Mouse (Mus musculus): ENCODE data around the gene Tnfsf12. TPM values are rescaled to one million over a fixed set of nuclear protein-coding genes. Genes with fewer than 3 reads are reported as not detected.

The Tnfsf12 gene
- polyA plus RNA-seq, 1 experiment from 2014 or later: 1.2 TPM

- no peak overlapping the region for H3K27ac ChIP-seq
These were observed 10.7 kb downstream of the Tnfsf12 start for GRCm38 (mm10) chr11:69684936-69685335.

GRCm38 (mm10) chr11:69684128-69684745 lies 11.4 kb downstream of the Tnfsf12 start:
- Histone ChIP-seq H3K4me3 (replicated peaks) (no peak overlapping the region), H3K4me2 (replicated peaks) (no peak overlapping the region), H3K36me3 (peaks cover 9% of the 10 kb centered on the region), H3K27ac (no peak overlapping the region), H3K9ac (replicated peaks) (no peak overlapping the region), H3K4me1 (replicated peaks) (peaks cover 38% of the 10 kb centered on the region), H3K9me3 (no peaks in the 10 kb centered on the region), H3K27me3 (peaks cover 13% of the 10 kb centered on the region; the same call in 1 of the 2 replicates)
- 79% methylated on average over 12 of the region's 12 CpGs for WGBS
- no peak for ATAC-seq

More at GRCm38 (mm10) chr11:69684936-69685335, 10.7 kb downstream of the Tnfsf12 start:
- Histone ChIP-seq H3K4me2 (replicated peaks) (no peak overlapping the region), H3K9ac (replicated peaks) (no peak overlapping the region; the same call in 1 of the 2 replicates), H3K4me3 (replicated peaks) (no peak overlapping the region), H3K4me1 (replicated peaks) (peaks cover 31% of the 10 kb centered on the region), H3K9me3 (no peaks in the 10 kb centered on the region), H3K27me3 (peaks cover 13% of the 10 kb centered on the region; the same call in 1 of the 2 replicates), H3K36me3 (peaks cover 5% of the 10 kb centered on the region)
- no peak for ATAC-seq
- 80% methylated on average over 6 of the region's 6 CpGs for WGBS

- Histone ChIP-seq H3K9ac (replicated peaks) (peak overlapping the region; percentile 64), H3K4me1 (replicated peaks) (peaks cover 44% of the 10 kb centered on the region), H3K9me3 (no peaks in the 10 kb centered on the region), H3K4me2 (replicated peaks) (no peak overlapping the region; the same call in 1 of the 2 replicates), H3K27me3 (peaks cover 13% of the 10 kb centered on the region; the same call in 1 of the 2 replicates), H3K36me3 (peaks cover 11% of the 10 kb centered on the region), H3K4me3 (replicated peaks) (no peak overlapping the region), H3K27ac (peak overlapping the region; percentile 92; the same call in 1 of the 2 replicates)
- no peak for ATAC-seq
- 85% methylated on average over 7 of the region's 7 CpGs for WGBS
These were observed 12.1 kb downstream of the Tnfsf12 start for GRCm38 (mm10) chr11:69683576-69683975.

- Histone ChIP-seq H3K9ac (replicated peaks) (peak overlapping the region; percentile 64), H3K9me3 (no peaks in the 10 kb centered on the region), H3K27ac (peak overlapping the region; percentile 92), H3K4me2 (replicated peaks) (peak overlapping the region; percentile 98), H3K4me3 (replicated peaks) (peak overlapping the region; percentile 15), H3K36me3 (peaks cover 17% of the 10 kb centered on the region), H3K27me3 (peaks cover 13% of the 10 kb centered on the region; the same call in 1 of the 2 replicates), H3K4me1 (replicated peaks) (peaks cover 46% of the 10 kb centered on the region)
- 23% methylated on average over 12 of the region's 12 CpGs for WGBS
- ATAC-seq: peak; percentile 46
These were observed 12.7 kb downstream of the Tnfsf12 start for GRCm38 (mm10) chr11:69682840-69683533.

- Histone ChIP-seq H3K4me1 (replicated peaks) (peaks cover 46% of the 10 kb centered on the region), H3K9me3 (no peaks in the 10 kb centered on the region)
- peak; percentile 31 for ATAC-seq
These were observed 13.3 kb downstream of the Tnfsf12 start for GRCm38 (mm10) chr11:69682209-69682839.

GRCm38 (mm10) chr11:69681314-69682208 lies 14.1 kb downstream of the Tnfsf12 start, which contains the start of gene Senp3:
Gene Senp3 (minus strand): TSS chr11:69682084.
- Histone ChIP-seq H3K27ac (peak within 1 kb of the TSS; percentile 92), H3K36me3 (peaks cover 32% of the 10 kb centered on the region), H3K4me2 (replicated peaks) (peak within 1 kb of the TSS; percentile 98), H3K27me3 (peaks cover 6% of the 10 kb centered on the region; the same call in 1 of the 2 replicates), H3K9me3 (no peaks in the 10 kb centered on the region), H3K9ac (replicated peaks) (peak within 1 kb of the TSS; percentile 86), H3K4me3 (replicated peaks) (peak within 1 kb of the TSS; percentile 78), H3K4me1 (replicated peaks) (peaks cover 44% of the 10 kb centered on the region)
- WGBS: under 1% methylated on average over 79 of the region's 80 CpGs
- ATAC-seq: peak; percentile 98

More at GRCm38 (mm10) chr11:69682209-69682839, 13.3 kb downstream of the Tnfsf12 start:
- WGBS: 26% methylated on average over 24 of the region's 24 CpGs
- Histone ChIP-seq H3K9ac (replicated peaks) (peak overlapping the region; percentile 86), H3K27ac (peak overlapping the region; percentile 92), H3K4me3 (replicated peaks) (peak overlapping the region; percentile 78), H3K36me3 (peaks cover 24% of the 10 kb centered on the region), H3K27me3 (peaks cover 13% of the 10 kb centered on the region; the same call in 1 of the 2 replicates), H3K4me2 (replicated peaks) (peak overlapping the region; percentile 98)

- H3K9ac ChIP-seq (replicated peaks): peak overlapping the region; percentile 86; the same call in 1 of the 2 replicates
- peak overlapping the region; percentile 98 for H3K4me2 ChIP-seq (replicated peaks)
- H3K4me1 ChIP-seq (replicated peaks): peaks cover 41% of the 10 kb centered on the region
- H3K36me3 ChIP-seq: peaks cover 44% of the 10 kb centered on the region
- peak overlapping the region; percentile 78 for H3K4me3 ChIP-seq (replicated peaks)
- no peak overlapping the region for H3K27ac ChIP-seq
- no peaks in the 10 kb centered on the region for H3K9me3 ChIP-seq
- 94% methylated on average over 30 of the region's 30 CpGs for WGBS
- peaks cover 5% of the 10 kb centered on the region; the same call in 1 of the 2 replicates for H3K27me3 ChIP-seq
- no peak for ATAC-seq
These were observed 15.4 kb downstream of the Tnfsf12 start for GRCm38 (mm10) chr11:69680136-69680855.

GRCm38 (mm10) chr11:69679144-69679543 lies 16.5 kb downstream of the Tnfsf12 start:
- H3K36me3 ChIP-seq: peaks cover 56% of the 10 kb centered on the region
- no peak overlapping the region for H3K9ac ChIP-seq (replicated peaks)
- WGBS: 100% methylated on average over 2 of the region's 2 CpGs
- no peak overlapping the region for H3K4me3 ChIP-seq (replicated peaks)
- H3K4me1 ChIP-seq (replicated peaks): peaks cover 41% of the 10 kb centered on the region
- H3K9me3 ChIP-seq: no peaks in the 10 kb centered on the region
- no peak overlapping the region for H3K27ac ChIP-seq
- H3K4me2 ChIP-seq (replicated peaks): no peak overlapping the region
- no peak for ATAC-seq
- H3K27me3 ChIP-seq: no peaks in the 10 kb centered on the region

GRCm38 (mm10) chr11:69672211-69672706 lies 23.4 kb downstream of the Tnfsf12 start, which contains the start of gene Eif4a1:
Gene Eif4a1 (minus strand): TSS chr11:69672423.
- Histone ChIP-seq H3K4me1 (replicated peaks) (peaks cover 33% of the 10 kb centered on the region), H3K4me2 (replicated peaks) (peak within 1 kb of the TSS; percentile 84), H3K4me3 (replicated peaks) (peak within 1 kb of the TSS; percentile 76), H3K27ac (peak within 1 kb of the TSS; percentile 98), H3K9ac (replicated peaks) (peak within 1 kb of the TSS; percentile 99), H3K36me3 (peaks cover 76% of the 10 kb centered on the region), H3K27me3 (no peaks in the 10 kb centered on the region), H3K9me3 (no peaks in the 10 kb centered on the region)
- peak; percentile 98 for ATAC-seq
- under 1% methylated on average over 36 of the region's 36 CpGs for WGBS

GRCm38 (mm10) chr11:69671726-69672124 lies 23.9 kb downstream of the Tnfsf12 start:
- H3K9me3 ChIP-seq: no peaks in the 10 kb centered on the region
- ATAC-seq: peak; percentile 14
- under 1% methylated on average over 43 of the region's 43 CpGs for WGBS
- peaks cover 33% of the 10 kb centered on the region for H3K4me1 ChIP-seq (replicated peaks)
- peak overlapping the region; percentile 98 for H3K27ac ChIP-seq
- H3K36me3 ChIP-seq: peaks cover 74% of the 10 kb centered on the region
- H3K4me2 ChIP-seq (replicated peaks): peak overlapping the region; percentile 84
- H3K27me3 ChIP-seq: no peaks in the 10 kb centered on the region
- peak overlapping the region; percentile 76 for H3K4me3 ChIP-seq (replicated peaks)
- peak overlapping the region; percentile 99 for H3K9ac ChIP-seq (replicated peaks)
